ENCODE assay signal across 8 mouse cellular contexts in the genomic region with DNA sequence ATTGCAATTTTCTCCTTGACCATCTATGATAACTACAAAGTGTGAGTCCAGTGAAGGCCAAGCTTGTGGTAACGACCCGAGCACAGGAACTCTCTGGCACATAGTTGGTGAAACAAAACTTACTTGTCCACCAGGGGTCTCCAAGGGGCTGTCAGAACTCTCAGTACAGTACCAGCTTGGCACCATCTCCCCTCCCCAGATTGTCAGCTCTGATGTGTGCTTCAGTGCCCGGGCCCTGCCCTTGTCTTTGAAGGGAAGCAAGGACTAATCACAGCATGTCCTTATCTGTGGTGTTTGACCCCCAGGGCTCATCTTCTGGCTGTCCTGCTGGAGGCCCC.
DNase-seq lines count a peak whose midpoint lies in the region; ATAC-seq and TF ChIP-seq lines count a peak whose summit lies in the region.

No protein-coding gene starts in this region.

- no peak overlapping the region for H3K9ac ChIP-seq in embryonic facial prominence, embryonic 11.5 days (replicated peaks; ENCODE audit: low read length)
- H3K9ac ChIP-seq in embryonic facial prominence, embryonic 15.5 days = no peak overlapping the region
- no peak overlapping the region for H3K9ac ChIP-seq in kidney, postnatal 0 days (ENCODE audit: low read depth, low read length)

- no peak overlapping the region for H3K4me3 ChIP-seq in embryonic facial prominence, embryonic 11.5 days (ENCODE audit: low read depth, low read length)
- H3K4me3 ChIP-seq in embryonic facial prominence, embryonic 10.5 days = no peak overlapping the region
- no peak overlapping the region for H3K4me3 ChIP-seq in embryonic facial prominence, embryonic 15.5 days (replicated peaks)
- H3K4me3 ChIP-seq in kidney, postnatal 0 days (replicated peaks; ENCODE audit: low read depth, low read length) = no peak overlapping the region

- no peak overlapping the region for H3K27ac ChIP-seq in embryonic facial prominence, embryonic 11.5 days (replicated peaks; ENCODE audit: low read depth, low read length)
- H3K27ac ChIP-seq in embryonic facial prominence, embryonic 10.5 days (replicated peaks) = no peak overlapping the region
- no peak overlapping the region for H3K27ac ChIP-seq in embryonic facial prominence, embryonic 15.5 days (replicated peaks)
- H3K27ac ChIP-seq in kidney, postnatal 0 days = no peak overlapping the region

- 63% methylated on average over 3 of the region's 3 CpGs for WGBS in embryonic facial prominence, embryonic 11.5 days
- WGBS in embryonic facial prominence, embryonic 10.5 days = 65% methylated on average over 3 of the region's 3 CpGs
- 50% methylated on average over 3 of the region's 3 CpGs for WGBS in embryonic facial prominence, embryonic 15.5 days
- WGBS in kidney, postnatal 0 days = 26% methylated on average over 3 of the region's 3 CpGs

- peak; percentile 70 for TF ChIP-seq CTCF in kidney, postnatal 0 days (IDR thresholded peaks at IDR 0.05; ENCODE audit: low read depth)

- H3K4me1 ChIP-seq in embryonic facial prominence, embryonic 11.5 days (ENCODE audit: control insufficient read depth, insufficient read depth, low read length) = no peaks in the 10 kb centered on the region
- H3K4me1 ChIP-seq in embryonic facial prominence, embryonic 10.5 days = peaks cover 32% of the 10 kb centered on the region
- no peaks in the 10 kb centered on the region for H3K4me1 ChIP-seq in embryonic facial prominence, embryonic 15.5 days
- H3K4me1 ChIP-seq in kidney, postnatal 0 days (replicated peaks; ENCODE audit: insufficient read depth, low read length) = no peaks in the 10 kb centered on the region; the same call in 1 of the 2 replicates

- no peaks in the 10 kb centered on the region for H3K27me3 ChIP-seq in embryonic facial prominence, embryonic 11.5 days (ENCODE audit: control insufficient read depth, insufficient read depth, low read length)
- H3K27me3 ChIP-seq in embryonic facial prominence, embryonic 10.5 days (replicated peaks; ENCODE audit: low read depth, poor library complexity, severe bottlenecking) = peaks cover 5% of the 10 kb centered on the region
- H3K27me3 ChIP-seq in embryonic facial prominence, embryonic 15.5 days = no peaks in the 10 kb centered on the region
- no peaks in the 10 kb centered on the region for H3K27me3 ChIP-seq in kidney, postnatal 0 days (ENCODE audit: insufficient read depth, low read length)

- no peak overlapping the region for H3K4me2 ChIP-seq in embryonic facial prominence, embryonic 11.5 days (ENCODE audit: low read depth, low read length)
- no peak overlapping the region for H3K4me2 ChIP-seq in embryonic facial prominence, embryonic 15.5 days (replicated peaks)
- H3K4me2 ChIP-seq in kidney, postnatal 0 days (ENCODE audit: low read length) = no peak overlapping the region

- no peaks in the 10 kb centered on the region for H3K9me3 ChIP-seq in embryonic facial prominence, embryonic 11.5 days (replicated peaks; ENCODE audit: control insufficient read depth, low read length)
- H3K9me3 ChIP-seq in embryonic facial prominence, embryonic 10.5 days = no peaks in the 10 kb centered on the region
- H3K9me3 ChIP-seq in embryonic facial prominence, embryonic 15.5 days (replicated peaks) = no peaks in the 10 kb centered on the region
- no peaks in the 10 kb centered on the region for H3K9me3 ChIP-seq in kidney, postnatal 0 days (replicated peaks; ENCODE audit: low read length)

- no peak for ATAC-seq in embryonic facial prominence, embryonic 11.5 days (replicated peaks; ENCODE audit: insufficient number of reproducible peaks, low FRiP score, low TSS enrichment, low read depth)
- ATAC-seq in embryonic facial prominence, embryonic 15.5 days (ENCODE audit: insufficient number of reproducible peaks, low FRiP score, low TSS enrichment, low read depth) = peak; percentile 29; the same call in 1 of the 2 replicates
- ATAC-seq in kidney, postnatal 0 days (replicated peaks; ENCODE audit: low FRiP score, low read depth) = no peak; the same call in 1 of the 2 replicates

- peak; percentile 45 for DNase-seq in embryonic facial prominence, embryonic 11.5 days (ENCODE audit: low spot score)
- DNase-seq in embryonic facial prominence, embryonic 10.5 days (ENCODE audit: low spot score) = no peak
- peak; percentile 67 to 74 for DNase-seq in right cerebral cortex, postnatal 10 days (ENCODE audit: low spot score in 2 of 2)
- DNase-seq in right cerebral cortex, postnatal 36 days (ENCODE audit: low spot score in 2 of 2) = no peak
- DNase-seq in kidney, postnatal 0 days (ENCODE audit: low spot score) = peak; percentile 80
- DNase-seq in retina, postnatal 1 day = peak; percentile 60
- no peak for DNase-seq in testis, postnatal 10 days (ENCODE audit: low spot score)

- no peaks in the 10 kb centered on the region for H3K36me3 ChIP-seq in embryonic facial prominence, embryonic 11.5 days (replicated peaks; ENCODE audit: control insufficient read depth, insufficient read depth, low read depth, low read length)
- H3K36me3 ChIP-seq in embryonic facial prominence, embryonic 10.5 days (replicated peaks) = no peaks in the 10 kb centered on the region
- H3K36me3 ChIP-seq in embryonic facial prominence, embryonic 15.5 days = no peaks in the 10 kb centered on the region
- H3K36me3 ChIP-seq in kidney, postnatal 0 days (ENCODE audit: insufficient read depth, low read length) = no peaks in the 10 kb centered on the region

Comparison
In these comparisons a context has a peak if more than half of its experiments do, and no peak if none do; other contexts are left out.
1. DNase-seq: peak in embryonic facial prominence, embryonic 11.5 days (single experiment), right cerebral cortex, postnatal 10 days (2 of 2), kidney, postnatal 0 days (single experiment) and retina, postnatal 1 day (single experiment); none in embryonic facial prominence, embryonic 10.5 days (single experiment), right cerebral cortex, postnatal 36 days (0 of 2) and testis, postnatal 10 days (single experiment).